Mouse (Mus musculus): Measurements from ENCODE around the gene Bace2. TPM values are rescaled to one million over a fixed set of nuclear protein-coding genes. Genes with fewer than 3 reads are reported as not detected.
A peak's percentile ranks its signal among the peaks of the same experiment; 100 is the strongest.

The Bace2 gene
- total and polyA plus RNA-seq, 3 experiments = 4.8 to 16.9 (median 15.8) TPM

DNA sequence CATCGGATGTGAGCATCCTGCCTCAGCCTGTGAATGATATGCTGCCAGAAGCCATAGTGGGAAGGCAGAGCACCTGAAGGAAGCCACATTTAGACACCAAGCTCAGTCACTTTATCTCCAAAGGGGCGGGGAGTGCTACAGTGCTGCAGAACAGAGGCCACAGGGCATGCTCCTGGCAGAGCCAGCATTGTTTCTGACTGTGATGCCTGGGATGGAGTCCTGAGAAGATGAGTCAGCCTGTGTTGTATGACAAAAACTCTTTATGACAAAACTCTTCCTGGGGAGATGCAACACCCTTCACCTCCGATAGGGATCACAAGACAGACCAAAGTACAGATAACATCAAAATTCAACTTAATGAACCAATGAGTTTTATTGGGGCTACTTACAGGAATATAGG is 35.0 kb upstream of the Bace2 start:
- DNase-seq = no peak
- no peak overlapping the region for H3K9ac ChIP-seq (ENCODE audit: low read depth, low read length)
- H3K79me2 ChIP-seq (replicated peaks; ENCODE audit: control insufficient read depth, insufficient read depth, low read length) = no peaks in the 10 kb centered on the region
- TF ChIP-seq POLR2A (IDR thresholded peaks at IDR 0.05; ENCODE audit: insufficient read depth, low read depth, low read length) (no peak), CTCF (IDR thresholded peaks at IDR 0.05) (no peak), EP300 (IDR thresholded peaks at IDR 0.05; ENCODE audit: insufficient read depth, low read depth, low read length) (no peak)
- H3K27me3 ChIP-seq (ENCODE audit: control insufficient read depth, insufficient read depth, low read length) = no peaks in the 10 kb centered on the region
- no peak overlapping the region for H3K4me3 ChIP-seq
- no peaks in the 10 kb centered on the region for H3K36me3 ChIP-seq (ENCODE audit: control insufficient read depth, insufficient read depth, low read length)
- 50% methylated on average over 3 of the region's 3 CpGs for WGBS
- H3K27ac ChIP-seq = no peak overlapping the region
- no peaks in the 10 kb centered on the region for H3K4me1 ChIP-seq (ENCODE audit: control insufficient read depth, insufficient read depth, low read length)
- intact Hi-C loops (cut with DNase I) = no loop called here

DNA sequence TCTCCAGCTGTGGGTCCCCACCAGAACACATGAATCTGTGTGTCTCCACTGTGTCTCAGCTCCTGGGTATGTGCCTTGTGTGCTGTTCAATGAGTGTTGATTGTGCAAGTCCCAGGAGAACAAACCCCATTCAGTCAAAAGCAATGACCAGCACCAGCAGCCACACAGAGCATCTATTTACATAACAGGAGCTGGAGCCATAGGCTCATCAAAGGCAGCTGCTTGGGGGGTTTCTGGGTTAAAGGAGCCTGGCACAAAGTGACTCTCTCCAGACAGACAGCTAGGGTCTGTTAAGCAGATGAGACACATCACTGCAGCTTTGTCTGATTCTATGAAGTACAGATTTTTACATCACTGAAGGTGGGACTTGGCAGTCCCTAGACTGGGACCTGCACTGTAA is 33.9 kb upstream of the Bace2 start:
- H3K4me1 ChIP-seq (ENCODE audit: control insufficient read depth, insufficient read depth, low read length) = no peaks in the 10 kb centered on the region
- H3K79me2 ChIP-seq (replicated peaks; ENCODE audit: control insufficient read depth, insufficient read depth, low read length) = no peaks in the 10 kb centered on the region
- no peak overlapping the region for H3K9ac ChIP-seq (ENCODE audit: low read depth, low read length)
- no peaks in the 10 kb centered on the region for H3K36me3 ChIP-seq (ENCODE audit: control insufficient read depth, insufficient read depth, low read length)
- no peak overlapping the region for H3K4me3 ChIP-seq
- no peaks in the 10 kb centered on the region for H3K27me3 ChIP-seq (ENCODE audit: control insufficient read depth, insufficient read depth, low read length)
- TF ChIP-seq EP300 (IDR thresholded peaks at IDR 0.05; ENCODE audit: insufficient read depth, low read depth, low read length) (no peak), POLR2A (IDR thresholded peaks at IDR 0.05; ENCODE audit: insufficient read depth, low read depth, low read length) (no peak), CTCF (IDR thresholded peaks at IDR 0.05) (no peak)
- H3K27ac ChIP-seq = no peak overlapping the region
- intact Hi-C loops (cut with DNase I) = no loop called here
- DNase-seq = no peak

DNA sequence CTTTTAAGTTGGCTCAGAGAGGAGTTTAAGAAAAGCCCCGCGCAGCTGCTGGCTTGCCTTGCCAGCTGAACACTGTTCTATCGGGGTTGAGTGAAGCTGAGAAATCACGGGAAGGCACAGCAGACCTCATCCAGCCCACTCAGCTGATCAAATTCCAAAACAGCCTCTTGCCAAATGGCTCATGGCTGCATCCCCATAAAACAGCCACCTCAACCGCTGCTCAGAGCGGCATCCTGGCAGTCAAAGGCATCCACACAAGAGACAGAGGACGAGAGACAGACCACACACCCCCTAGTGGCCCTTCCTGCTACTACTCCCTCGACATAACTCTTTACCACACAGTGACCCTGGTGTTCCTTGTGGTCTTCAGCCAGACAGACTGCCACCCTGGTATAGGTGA is 30.6 kb upstream of the Bace2 start:
- no peak overlapping the region for H3K4me3 ChIP-seq
- H3K27ac ChIP-seq = no peak overlapping the region
- 38% methylated on average over 8 of the region's 8 CpGs for WGBS
- DNase-seq = peak in 1 of 2 experiments; percentile 7
- H3K9ac ChIP-seq (ENCODE audit: low read depth, low read length) = no peak overlapping the region
- no peaks in the 10 kb centered on the region for H3K36me3 ChIP-seq (ENCODE audit: control insufficient read depth, insufficient read depth, low read length)
- H3K27me3 ChIP-seq (ENCODE audit: control insufficient read depth, insufficient read depth, low read length) = no peaks in the 10 kb centered on the region
- TF ChIP-seq POLR2A (IDR thresholded peaks at IDR 0.05; ENCODE audit: insufficient read depth, low read depth, low read length) (no peak), EP300 (IDR thresholded peaks at IDR 0.05; ENCODE audit: insufficient read depth, low read depth, low read length) (no peak), CTCF (IDR thresholded peaks at IDR 0.05) (peak; percentile 60)
- H3K4me1 ChIP-seq (ENCODE audit: control insufficient read depth, insufficient read depth, low read length) = no peaks in the 10 kb centered on the region
- H3K79me2 ChIP-seq (replicated peaks; ENCODE audit: control insufficient read depth, insufficient read depth, low read length) = no peaks in the 10 kb centered on the region
- intact Hi-C loops (cut with DNase I) = no loop called here

DNA sequence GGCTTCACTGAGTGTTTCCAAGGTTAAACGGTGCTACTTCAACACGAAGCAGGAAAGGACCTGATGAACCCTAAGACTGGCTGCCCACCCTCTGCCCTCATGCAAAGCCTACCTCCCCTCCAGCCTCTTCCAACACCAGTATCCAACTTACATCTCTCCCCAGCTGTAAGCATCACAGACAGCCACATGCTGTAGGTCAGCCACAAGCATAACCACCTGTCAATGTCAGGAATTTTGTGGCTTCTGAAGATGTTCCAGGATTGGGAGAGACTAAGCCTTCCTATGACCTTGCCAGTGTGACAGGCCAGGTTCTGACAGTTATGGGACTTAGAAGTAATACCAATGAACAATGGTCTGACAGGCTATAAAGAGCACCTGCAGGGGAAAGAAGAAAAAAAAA is 27.9 kb upstream of the Bace2 start:
- DNase-seq = no peak
- H3K27ac ChIP-seq = no peak overlapping the region
- H3K36me3 ChIP-seq (ENCODE audit: control insufficient read depth, insufficient read depth, low read length) = no peaks in the 10 kb centered on the region
- no peak overlapping the region for H3K9ac ChIP-seq (ENCODE audit: low read depth, low read length)
- WGBS = 73% methylated on average over 2 of the region's 2 CpGs
- H3K4me3 ChIP-seq = no peak overlapping the region
- intact Hi-C loops (cut with DNase I) = no loop called here
- H3K27me3 ChIP-seq (ENCODE audit: control insufficient read depth, insufficient read depth, low read length) = no peaks in the 10 kb centered on the region
- TF ChIP-seq CTCF (IDR thresholded peaks at IDR 0.05) = no peak
- no peak for TF ChIP-seq EP300 (IDR thresholded peaks at IDR 0.05; ENCODE audit: insufficient read depth, low read depth, low read length)
- no peak for TF ChIP-seq POLR2A (IDR thresholded peaks at IDR 0.05; ENCODE audit: insufficient read depth, low read depth, low read length)
- H3K4me1 ChIP-seq (ENCODE audit: control insufficient read depth, insufficient read depth, low read length) = no peaks in the 10 kb centered on the region
- no peaks in the 10 kb centered on the region for H3K79me2 ChIP-seq (replicated peaks; ENCODE audit: control insufficient read depth, insufficient read depth, low read length)

DNA sequence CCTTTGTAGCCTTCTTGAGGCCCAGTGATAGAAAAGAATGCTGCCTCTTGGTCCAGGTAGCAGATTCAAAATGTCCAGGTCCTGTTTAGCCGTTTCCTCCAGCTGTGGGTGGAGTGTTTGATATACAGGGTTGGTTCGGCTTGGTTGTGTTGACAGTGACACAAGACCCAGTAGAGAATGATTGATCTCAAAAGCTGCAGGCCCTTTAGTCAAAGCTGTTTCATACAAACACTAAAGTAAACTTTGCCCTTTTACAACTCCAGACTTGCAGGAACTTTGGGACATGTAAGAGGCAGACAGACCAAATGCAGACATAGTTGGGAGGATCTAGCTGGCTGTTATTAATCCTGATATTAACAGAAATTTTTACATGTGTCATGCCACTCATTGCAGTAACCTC is 3.5 kb upstream of the Bace2 start:
- intact Hi-C loops (cut with DNase I) = no loop called here
- Histone ChIP-seq H3K27me3 (ENCODE audit: control insufficient read depth, insufficient read depth, low read length) (no peaks in the 10 kb centered on the region), H3K9ac (ENCODE audit: low read depth, low read length) (no peak overlapping the region), H3K4me3 (no peak overlapping the region), H3K36me3 (ENCODE audit: control insufficient read depth, insufficient read depth, low read length) (no peaks in the 10 kb centered on the region), H3K4me1 (ENCODE audit: control insufficient read depth, insufficient read depth, low read length) (peaks cover under 1% of the 10 kb centered on the region), H3K27ac (no peak overlapping the region), H3K79me2 (replicated peaks; ENCODE audit: control insufficient read depth, insufficient read depth, low read length) (no peaks in the 10 kb centered on the region)
- WGBS = 92% methylated on average over 2 of the region's 2 CpGs
- no peak for DNase-seq
- TF ChIP-seq POLR2A (IDR thresholded peaks at IDR 0.05; ENCODE audit: insufficient read depth, low read depth, low read length) (no peak), CTCF (IDR thresholded peaks at IDR 0.05) (no peak), EP300 (IDR thresholded peaks at IDR 0.05; ENCODE audit: insufficient read depth, low read depth, low read length) (no peak)

DNA sequence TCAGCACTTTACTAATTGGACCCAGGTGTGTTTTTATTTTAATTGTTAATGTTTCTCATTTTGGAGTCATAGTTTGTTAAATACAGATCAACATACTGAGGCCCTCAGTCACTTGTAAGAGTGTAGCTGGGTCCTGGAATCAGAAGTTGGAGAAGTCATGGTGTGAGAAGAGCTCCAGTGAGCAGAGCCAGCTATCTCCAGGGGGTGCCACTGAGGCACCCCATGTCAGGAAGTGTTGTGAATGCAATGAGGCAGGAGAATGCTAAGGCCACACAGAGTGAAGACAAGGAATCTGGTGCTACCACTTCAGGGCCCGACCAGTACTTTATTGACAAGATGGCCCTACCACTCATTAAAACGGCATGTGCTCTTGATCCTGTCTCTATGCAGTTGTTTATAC is 1.9 kb upstream of the Bace2 start:
- DNase-seq = no peak
- no peak for TF ChIP-seq POLR2A (IDR thresholded peaks at IDR 0.05; ENCODE audit: insufficient read depth, low read depth, low read length)
- TF ChIP-seq CTCF (IDR thresholded peaks at IDR 0.05) = peak; percentile 14; the same call in 1 of the 2 replicates
- no peak for TF ChIP-seq EP300 (IDR thresholded peaks at IDR 0.05; ENCODE audit: insufficient read depth, low read depth, low read length)
- H3K36me3 ChIP-seq (ENCODE audit: control insufficient read depth, insufficient read depth, low read length) = no peaks in the 10 kb centered on the region
- 76% methylated on average over 2 of the region's 2 CpGs for WGBS
- H3K4me1 ChIP-seq (ENCODE audit: control insufficient read depth, insufficient read depth, low read length) = peaks cover 2% of the 10 kb centered on the region
- no peak overlapping the region for H3K27ac ChIP-seq
- H3K4me3 ChIP-seq = no peak overlapping the region
- no peaks in the 10 kb centered on the region for H3K27me3 ChIP-seq (ENCODE audit: control insufficient read depth, insufficient read depth, low read length)
- no peak overlapping the region for H3K9ac ChIP-seq (ENCODE audit: low read depth, low read length)
- intact Hi-C loops (cut with DNase I) = loop anchor here (5.0 kb wide), 2 partner anchors 38 to 63 kb away; no protein-coding TSS in a partner anchor
- no peaks in the 10 kb centered on the region for H3K79me2 ChIP-seq (replicated peaks; ENCODE audit: control insufficient read depth, insufficient read depth, low read length)

All from heart, adult 2 months (tissue).